Mouse (Mus musculus) forebrain, embryonic 12.5 days (tissue): ENCODE measurements around the gene Tnni3. TPM values are rescaled to one million over a fixed set of nuclear protein-coding genes. Genes with fewer than 3 reads are reported as not detected.
A peak's percentile ranks its signal among the peaks of the same experiment; 100 is the strongest.

Source experiments
- ATAC-seq: fragments of 200-750 bp; cut with Nextera tagmentation; 2 replicates; pipeline ENCODE4 v1.8.0; 2017; ENCODE audit warnings: moderate TSS enrichment; ENCODE audit not compliant: low FRiP score
- H3K27ac ChIP-seq: fragments of 300-500 bp; sonication (generic); 2 replicates; pipeline ENCODE4 v1.5.1; 2016; ENCODE audit warnings: mild to moderate bottlenecking
- H3K27me3 ChIP-seq: fragments of 300-500 bp; sonication (generic); 2 replicates; pipeline ENCODE4 v1.6.1; 2016; ENCODE audit warnings: mild to moderate bottlenecking
- H3K36me3 ChIP-seq: fragments of 300-500 bp; sonication (generic); replicated peaks from 2 replicates; pipeline ENCODE4 v1.6.1; 2016; ENCODE audit warnings: mild to moderate bottlenecking
- H3K4me1 ChIP-seq: fragments of 300-500 bp; sonication (generic); 2 replicates; pipeline ENCODE4 v1.6.1; 2016
- H3K4me2 ChIP-seq: fragments of 300-500 bp; sonication (generic); 2 replicates; pipeline ENCODE4 v1.6.1; 2016; ENCODE audit warnings: mild to moderate bottlenecking, moderate library complexity
- H3K4me3 ChIP-seq: fragments of 300-500 bp; sonication (generic); replicated peaks from 2 replicates; pipeline ENCODE4 v1.5.1; 2016; ENCODE audit warnings: mild to moderate bottlenecking
- H3K9ac ChIP-seq: fragments of 300-500 bp; sonication (generic); 2 replicates; pipeline ENCODE4 v1.6.1; 2016; ENCODE audit warnings: mild to moderate bottlenecking
- H3K9me3 ChIP-seq: fragments of 300-500 bp; sonication (generic); 2 replicates; pipeline ENCODE4 v1.6.1; 2016
- WGBS: fragments of 180-500 bp; shearing (Covaris S2); methylation state at CpG from one replicate; pipeline ENCODE4 v1.1.7; 2016; 5-methylcytosine and 5-hydroxymethylcytosine counted together
- polyA plus RNA-seq: library from polyadenylated mRNA; unstranded; fragments of >200 nt; fragmentation: Nextera tagmentation; extraction: Ambion mirVana; gene quantifications from 2 replicates; pipeline ENCODE4 v1.2.1, GENCODE M21; 2016

The Tnni3 gene
- polyA plus RNA-seq, 1 experiment from 2014 or later, result 2.2 TPM

GRCm38 (mm10) chr7:4479674-4480073, 44.4 kb downstream of the Tnni3 start:
- Histone ChIP-seq H3K27ac (no peak overlapping the region), H3K27me3 (peaks cover 24% of the 10 kb centered on the region), H3K36me3 (peaks cover 37% of the 10 kb centered on the region), H3K9ac (no peak overlapping the region), H3K9me3 (no peaks in the 10 kb centered on the region), H3K4me1 (peaks cover 20% of the 10 kb centered on the region), H3K4me3 (no peak overlapping the region), H3K4me2 (peak overlapping the region; percentile 93; the same call in 1 of the 2 replicates)
- WGBS, result 22% methylated on average over 6 of the region's 6 CpGs
- no peak for ATAC-seq

- H3K9ac ChIP-seq, result peak overlapping the region; percentile 66
- no peaks in the 10 kb centered on the region for H3K9me3 ChIP-seq
- ATAC-seq, result peak; percentile 20; the same call in 1 of the 2 replicates
- H3K4me1 ChIP-seq, result peaks cover 20% of the 10 kb centered on the region
- peaks cover 32% of the 10 kb centered on the region for H3K27me3 ChIP-seq
- peak overlapping the region; percentile 51 for H3K4me3 ChIP-seq
- 3% methylated on average over 16 of the region's 16 CpGs for WGBS
- H3K27ac ChIP-seq, result peak overlapping the region; percentile 86
- peaks cover 28% of the 10 kb centered on the region for H3K36me3 ChIP-seq
- H3K4me2 ChIP-seq, result peak overlapping the region; percentile 93
Observed at GRCm38 (mm10) chr7:4478796-4479291, 45.2 kb downstream of the Tnni3 start.

DNA sequence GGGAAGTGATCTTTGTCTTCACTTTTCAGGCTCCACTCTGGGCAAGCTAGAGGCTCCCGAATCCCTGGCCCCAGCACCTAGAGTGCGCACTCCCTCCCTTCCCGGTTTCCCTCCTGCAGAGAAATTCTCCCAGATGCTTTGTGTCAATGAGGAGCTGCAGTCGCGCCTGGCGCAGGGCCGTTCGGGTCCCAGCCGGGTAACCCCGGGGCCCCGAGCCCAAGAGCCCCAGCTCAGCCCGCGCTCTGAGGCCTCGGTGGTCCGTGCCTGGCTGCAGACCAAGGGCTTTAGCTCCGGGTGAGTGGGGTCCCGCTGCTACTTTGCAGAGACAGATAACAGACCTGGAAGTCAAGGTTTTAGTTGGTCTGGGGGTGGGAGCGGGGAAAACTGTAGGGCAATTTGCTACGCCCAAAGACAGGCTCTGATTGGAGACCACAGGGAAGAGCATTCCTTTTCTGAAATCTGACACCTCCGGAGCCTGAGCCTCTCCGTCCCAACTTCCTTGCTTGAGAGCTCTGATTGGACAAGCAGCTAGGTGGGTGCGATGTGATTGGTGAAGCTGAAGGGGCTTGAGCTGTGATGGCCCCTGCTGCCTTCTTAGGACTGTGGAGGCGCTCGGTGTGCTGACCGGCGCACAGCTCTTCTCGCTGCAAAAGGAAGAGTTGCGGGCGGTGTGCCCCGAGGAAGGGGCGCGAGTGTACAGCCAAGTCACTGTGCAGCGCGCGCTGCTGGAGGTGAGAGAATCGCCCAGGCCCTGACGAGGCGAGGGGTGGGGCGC, 45.8 kb downstream of the Tnni3 start:
- H3K4me3 ChIP-seq, result peak overlapping the region; percentile 51
- H3K9ac ChIP-seq, result peak overlapping the region; percentile 66
- H3K27ac ChIP-seq, result peak overlapping the region; percentile 86
- H3K9me3 ChIP-seq, result no peaks in the 10 kb centered on the region
- ATAC-seq, result peak; percentile 97
- H3K27me3 ChIP-seq, result peaks cover 39% of the 10 kb centered on the region
- H3K4me1 ChIP-seq, result peaks cover 20% of the 10 kb centered on the region
- peaks cover 22% of the 10 kb centered on the region for H3K36me3 ChIP-seq
- peak overlapping the region; percentile 93 for H3K4me2 ChIP-seq
- under 1% methylated on average over 39 of the region's 39 CpGs for WGBS

DNA sequence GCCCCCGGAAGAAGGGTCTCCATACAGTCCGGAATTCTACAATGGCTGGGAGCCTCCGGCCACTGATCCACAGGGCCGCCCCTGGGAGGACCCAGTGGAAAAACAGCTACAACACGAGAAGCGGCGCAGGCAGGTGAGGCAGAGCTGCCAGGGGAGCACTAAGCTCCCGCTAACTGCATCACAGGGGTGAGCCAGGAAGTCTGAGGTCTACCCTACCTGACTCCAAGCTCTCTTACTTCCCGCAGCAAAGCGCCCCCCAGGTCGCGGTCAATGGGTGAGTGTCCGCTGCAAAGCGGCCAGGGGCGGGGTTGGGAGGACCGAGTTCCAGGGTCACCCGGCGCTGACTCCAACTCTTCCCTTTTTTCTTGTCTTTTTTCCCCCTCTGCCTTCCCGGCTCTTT, 50.1 kb downstream of the Tnni3 start:
- ATAC-seq, result no peak
- H3K4me2 ChIP-seq, result no peak overlapping the region
- no peak overlapping the region for H3K9ac ChIP-seq
- H3K4me3 ChIP-seq, result no peak overlapping the region
- H3K9me3 ChIP-seq, result no peaks in the 10 kb centered on the region
- 9% methylated on average over 19 of the region's 19 CpGs for WGBS
- H3K36me3 ChIP-seq, result no peaks in the 10 kb centered on the region
- no peak overlapping the region for H3K27ac ChIP-seq
- H3K27me3 ChIP-seq, result peaks cover 80% of the 10 kb centered on the region
- peaks cover 26% of the 10 kb centered on the region for H3K4me1 ChIP-seq

GRCm38 (mm10) chr7:4471179-4471555, 52.9 kb downstream of the Tnni3 start:
- no peaks in the 10 kb centered on the region for H3K9me3 ChIP-seq
- H3K4me3 ChIP-seq, result peak overlapping the region; percentile 37
- no peaks in the 10 kb centered on the region for H3K36me3 ChIP-seq
- no peak overlapping the region; the same call in 1 of the 2 replicates for H3K9ac ChIP-seq
- H3K4me2 ChIP-seq, result peak overlapping the region; percentile 63
- no peak overlapping the region for H3K27ac ChIP-seq
- peak; percentile 88 for ATAC-seq
- peaks cover 77% of the 10 kb centered on the region for H3K27me3 ChIP-seq
- peaks cover 11% of the 10 kb centered on the region; the same call in 1 of the 2 replicates for H3K4me1 ChIP-seq
- WGBS, result 1% methylated on average over 24 of the region's 24 CpGs

DNA sequence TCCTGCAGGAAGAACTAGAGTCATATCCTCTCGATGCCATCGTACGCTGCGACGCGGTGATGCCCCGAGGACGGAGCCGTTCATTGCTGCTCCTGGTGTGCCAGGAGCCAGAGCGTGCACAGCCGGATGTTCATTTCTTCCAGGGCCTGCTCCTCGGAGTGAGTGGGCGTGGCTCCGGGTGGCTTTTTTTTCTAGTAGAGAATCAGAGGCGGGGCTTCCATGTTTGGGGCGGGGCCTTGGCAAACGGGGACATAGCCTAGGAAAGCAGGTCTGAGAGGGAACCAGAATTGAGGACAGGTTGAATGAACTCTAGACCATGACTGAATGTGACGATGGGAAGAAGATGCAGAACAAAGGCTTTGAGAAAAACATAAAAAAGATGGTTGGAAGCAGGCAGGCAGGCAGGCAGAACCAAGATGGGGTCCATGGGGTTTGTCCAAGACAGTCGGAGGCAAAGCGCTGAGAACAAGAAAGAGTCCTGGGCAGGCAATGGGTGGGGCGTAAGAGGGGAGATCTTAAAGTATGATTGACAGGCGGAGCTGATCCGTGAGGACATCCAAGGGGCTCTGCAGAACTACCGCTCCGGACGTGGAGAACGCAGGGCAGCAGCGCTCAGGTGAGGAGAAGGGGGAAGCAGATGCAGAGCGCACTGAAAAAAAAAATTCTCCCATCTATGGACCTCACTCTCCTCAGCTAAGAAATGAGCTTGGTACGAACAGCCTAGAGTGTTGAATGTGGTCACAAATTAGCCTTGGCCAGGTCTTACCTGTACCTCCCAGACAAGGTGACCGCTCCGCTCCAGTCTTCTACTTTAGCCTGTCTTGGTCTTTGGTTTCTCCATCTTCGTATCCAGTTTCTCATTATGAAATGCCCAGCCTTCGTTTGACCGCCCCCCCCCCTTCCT, 53.5 kb downstream of the Tnni3 start:
- Histone ChIP-seq H3K9me3 (no peaks in the 10 kb centered on the region), H3K9ac (no peak overlapping the region; the same call in 1 of the 2 replicates), H3K4me1 (peaks cover 11% of the 10 kb centered on the region; the same call in 1 of the 2 replicates), H3K27ac (no peak overlapping the region), H3K4me3 (peak overlapping the region; percentile 37), H3K4me2 (peak overlapping the region; percentile 63), H3K27me3 (peaks cover 70% of the 10 kb centered on the region), H3K36me3 (no peaks in the 10 kb centered on the region)
- WGBS, result 2% methylated on average over 35 of the region's 35 CpGs
- peak; percentile 59 for ATAC-seq

Other genes starting within 250 kb of the Tnni3 start
- gene Ncr1, start 186.5 kb downstream of the Tnni3 start, polyA plus RNA-seq, result not detected in 2 replicates
- gene Gp6, start 126.5 kb downstream of the Tnni3 start, polyA plus RNA-seq, result 0.09 and 0.49 TPM in 2 replicates
- 26.5 and 26.7 TPM in 2 replicates for gene Rdh13, start 78.6 kb downstream of the Tnni3 start, polyA plus RNA-seq
- gene Eps8l1, start 63.6 kb downstream of the Tnni3 start, polyA plus RNA-seq, result 3.6 and 4.1 TPM in 2 replicates
- 54.6 and 59.7 TPM in 2 replicates for gene Ppp1r12c, start 22.5 kb downstream of the Tnni3 start, polyA plus RNA-seq
- gene Tnnt1, start 7.8 kb downstream of the Tnni3 start, polyA plus RNA-seq, result 5.6 and 8.3 TPM in 2 replicates
- gene Dnaaf3, start 8.2 kb upstream of the Tnni3 start, polyA plus RNA-seq, result 1.7 and 2.9 TPM in 2 replicates
- 34.6 and 35.2 TPM in 2 replicates for gene Syt5, start 23.3 kb upstream of the Tnni3 start, polyA plus RNA-seq
- gene Ptprh, start 79.8 kb upstream of the Tnni3 start, polyA plus RNA-seq, result not detected in 2 replicates
- 3.7 and 5.1 TPM in 2 replicates for gene Tmem86b, start 107.2 kb upstream of the Tnni3 start, polyA plus RNA-seq
- gene Ppp6r1, start 134.8 kb upstream of the Tnni3 start, polyA plus RNA-seq, result 15.4 and 25.3 TPM in 2 replicates
- gene Hspbp1, start 160.8 kb upstream of the Tnni3 start, polyA plus RNA-seq, result 112 and 114 TPM in 2 replicates
- 3.6 and 3.8 TPM in 2 replicates for gene Brsk1, start 166.4 kb upstream of the Tnni3 start, polyA plus RNA-seq
- 0.27 and 0.35 TPM in 2 replicates for gene Tmem150b, start 201.0 kb upstream of the Tnni3 start, polyA plus RNA-seq
- gene Kmt5c, start 215.9 kb upstream of the Tnni3 start, polyA plus RNA-seq, result 78.9 and 94.2 TPM in 2 replicates
- 31.3 and 32.5 TPM in 2 replicates for gene Cox6b2, start 228.9 kb upstream of the Tnni3 start, polyA plus RNA-seq
- gene Fam71e2, start 247.1 kb upstream of the Tnni3 start, polyA plus RNA-seq, result not detected in 2 replicates